Mouse (Mus musculus): ENCODE results near the gene Tmem129. TPM values are rescaled to one million over a fixed set of nuclear protein-coding genes. Genes with fewer than 3 reads are reported as not detected.

Gene Tmem129
- polyA plus RNA-seq, 1 experiment: not detected

DNA sequence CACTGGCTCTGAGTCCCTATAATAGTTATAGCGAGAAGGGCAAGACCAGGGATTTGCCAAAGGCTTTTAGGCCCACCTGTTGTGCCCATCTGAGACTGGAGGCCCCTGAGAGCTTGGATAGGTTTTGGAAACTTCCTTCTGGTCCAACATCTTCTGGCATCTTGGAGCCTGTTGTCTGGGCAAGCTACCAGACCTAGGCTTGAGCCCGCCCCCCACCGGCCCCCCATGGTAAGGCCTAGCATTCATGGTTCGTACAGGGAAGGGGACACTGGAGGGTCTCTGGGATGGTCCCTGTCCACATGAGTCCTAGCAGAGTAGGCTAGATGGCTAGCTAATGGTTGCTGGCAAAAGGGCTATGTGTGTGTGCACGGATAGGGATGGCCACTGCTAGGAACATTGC is 40.5 kb upstream of the Tmem129 start:
- no peak for TF ChIP-seq POLR2A (IDR thresholded peaks at IDR 0.05; ENCODE audit: insufficient read depth, low read depth, low read length)
- no peak for TF ChIP-seq CTCF (IDR thresholded peaks at IDR 0.05; ENCODE audit: insufficient read depth, low read depth, low read length)
- Histone ChIP-seq H3K4me1 (ENCODE audit: control insufficient read depth, insufficient read depth, low read length) (peaks cover 19% of the 10 kb centered on the region), H3K27ac (ENCODE audit: insufficient read depth, low read depth, low read length) (no peak overlapping the region), H3K4me3 (ENCODE audit: insufficient read depth, low read depth, low read length) (no peak overlapping the region)
- WGBS: 68% methylated on average over 5 of the region's 5 CpGs

DNA sequence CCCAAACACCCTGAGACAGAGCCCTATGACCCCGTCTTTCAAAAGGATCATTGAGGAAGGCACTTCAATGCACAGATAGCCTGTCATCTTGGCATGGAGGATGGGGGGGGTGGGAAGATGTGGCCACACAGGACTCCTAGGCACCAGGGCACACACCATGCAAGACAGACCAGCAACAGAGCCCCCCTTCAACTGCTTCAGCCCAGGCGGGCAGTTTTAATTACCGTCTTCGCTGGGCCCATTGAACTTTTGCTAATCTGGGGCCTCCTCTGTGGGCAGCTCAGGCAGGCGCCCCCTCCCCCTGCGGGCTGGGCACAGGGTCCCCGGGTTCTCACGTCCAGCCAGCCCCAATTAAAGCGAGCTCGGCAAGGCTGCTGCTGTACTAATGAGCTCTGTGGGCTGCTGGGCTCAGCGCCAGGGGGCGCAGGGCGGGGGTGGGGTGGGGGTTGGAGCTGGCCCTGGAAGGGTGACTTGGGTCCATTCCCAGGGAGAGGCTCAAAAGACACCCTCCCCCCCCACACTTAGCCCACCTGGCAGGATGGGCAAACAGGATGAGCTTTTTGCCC is 39.8 kb upstream of the Tmem129 start:
- Histone ChIP-seq H3K27ac (ENCODE audit: insufficient read depth, low read depth, low read length) (no peak overlapping the region), H3K4me3 (ENCODE audit: insufficient read depth, low read depth, low read length) (no peak overlapping the region), H3K4me1 (ENCODE audit: control insufficient read depth, insufficient read depth, low read length) (peaks cover 19% of the 10 kb centered on the region)
- 34% methylated on average over 13 of the region's 13 CpGs for WGBS
- TF ChIP-seq POLR2A (IDR thresholded peaks at IDR 0.05; ENCODE audit: insufficient read depth, low read depth, low read length) (no peak), CTCF (IDR thresholded peaks at IDR 0.05; ENCODE audit: insufficient read depth, low read depth, low read length) (no peak)

DNA sequence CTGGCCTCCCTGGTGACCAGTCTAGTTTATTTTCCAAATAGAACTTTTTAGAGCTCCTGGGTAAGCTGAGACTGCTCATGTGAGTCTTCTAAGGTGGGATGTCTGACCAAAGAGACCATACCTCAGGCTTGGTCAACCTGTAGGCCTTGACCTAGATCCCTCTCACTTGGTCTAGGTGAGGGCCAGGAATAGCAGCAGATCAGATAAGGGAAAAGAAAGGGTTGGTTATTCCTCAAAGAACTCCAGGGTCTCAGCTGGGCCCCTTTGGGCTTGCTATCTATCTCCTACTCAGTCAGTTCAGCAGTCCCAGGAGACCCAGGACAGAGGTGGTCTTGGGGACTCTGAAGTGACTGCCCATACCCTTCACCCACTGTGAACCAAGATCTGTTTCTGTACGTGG is 39.3 kb upstream of the Tmem129 start:
- H3K27ac ChIP-seq (ENCODE audit: insufficient read depth, low read depth, low read length): no peak overlapping the region
- no peak overlapping the region for H3K4me3 ChIP-seq (ENCODE audit: insufficient read depth, low read depth, low read length)
- H3K4me1 ChIP-seq (ENCODE audit: control insufficient read depth, insufficient read depth, low read length): peaks cover 21% of the 10 kb centered on the region
- no peak for TF ChIP-seq CTCF (IDR thresholded peaks at IDR 0.05; ENCODE audit: insufficient read depth, low read depth, low read length)
- 82% methylated on average over 1 of the region's 1 CpGs for WGBS

DNA sequence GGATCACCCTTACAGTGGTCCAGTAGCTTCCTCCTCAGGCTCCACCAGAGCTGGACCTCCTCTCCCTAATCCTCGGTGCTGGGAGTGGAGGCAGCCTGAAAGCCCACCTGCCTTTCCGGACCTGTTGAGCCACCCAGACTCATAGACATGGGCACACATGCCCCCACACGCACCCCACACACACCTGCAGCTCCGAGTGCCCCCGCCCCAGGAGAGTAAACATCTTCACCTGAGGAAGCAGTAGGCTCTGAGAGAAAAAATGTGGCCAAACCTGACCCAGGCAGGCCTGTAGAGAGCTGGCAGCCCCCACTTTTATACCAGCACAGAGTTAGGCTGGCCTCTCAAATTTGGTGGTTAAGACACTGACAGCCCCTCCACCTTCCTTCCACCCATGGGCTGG is 38.2 kb upstream of the Tmem129 start:
- H3K4me1 ChIP-seq (ENCODE audit: control insufficient read depth, insufficient read depth, low read length): peaks cover 23% of the 10 kb centered on the region
- no peak overlapping the region for H3K4me3 ChIP-seq (ENCODE audit: insufficient read depth, low read depth, low read length)
- WGBS: 85% methylated on average over 5 of the region's 5 CpGs
- no peak overlapping the region for H3K27ac ChIP-seq (ENCODE audit: insufficient read depth, low read depth, low read length)
- TF ChIP-seq POLR2A (IDR thresholded peaks at IDR 0.05; ENCODE audit: insufficient read depth, low read depth, low read length): no peak
- TF ChIP-seq CTCF (IDR thresholded peaks at IDR 0.05; ENCODE audit: insufficient read depth, low read depth, low read length): no peak

DNA sequence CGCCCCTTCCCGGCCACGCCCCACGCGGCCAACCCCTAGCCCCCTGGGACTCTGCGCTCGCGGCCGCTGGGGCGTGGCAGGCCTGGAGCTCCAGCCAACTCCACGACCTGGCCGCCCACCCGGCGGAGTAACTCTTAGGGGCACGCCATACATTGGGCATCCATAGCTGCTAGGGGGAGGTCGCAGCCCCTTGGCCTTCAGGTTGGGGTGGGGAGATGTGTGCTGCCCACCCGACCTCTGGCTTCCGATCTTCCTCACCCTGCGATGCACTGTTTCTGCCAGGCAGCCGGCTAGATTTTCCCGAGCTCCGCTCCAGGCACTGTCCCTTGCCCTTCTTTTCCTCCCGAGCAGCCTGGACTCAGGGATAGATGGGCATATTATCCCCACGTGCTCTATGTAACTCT is 37.5 kb upstream of the Tmem129 start:
- H3K4me3 ChIP-seq (ENCODE audit: insufficient read depth, low read depth, low read length): peak overlapping the region; percentile 50
- peaks cover 23% of the 10 kb centered on the region for H3K4me1 ChIP-seq (ENCODE audit: control insufficient read depth, insufficient read depth, low read length)
- TF ChIP-seq CTCF (IDR thresholded peaks at IDR 0.05; ENCODE audit: insufficient read depth, low read depth, low read length) (no peak), POLR2A (IDR thresholded peaks at IDR 0.05; ENCODE audit: insufficient read depth, low read depth, low read length) (no peak)
- 15% methylated on average over 24 of the region's 24 CpGs for WGBS
- H3K27ac ChIP-seq (ENCODE audit: insufficient read depth, low read depth, low read length): no peak overlapping the region

DNA sequence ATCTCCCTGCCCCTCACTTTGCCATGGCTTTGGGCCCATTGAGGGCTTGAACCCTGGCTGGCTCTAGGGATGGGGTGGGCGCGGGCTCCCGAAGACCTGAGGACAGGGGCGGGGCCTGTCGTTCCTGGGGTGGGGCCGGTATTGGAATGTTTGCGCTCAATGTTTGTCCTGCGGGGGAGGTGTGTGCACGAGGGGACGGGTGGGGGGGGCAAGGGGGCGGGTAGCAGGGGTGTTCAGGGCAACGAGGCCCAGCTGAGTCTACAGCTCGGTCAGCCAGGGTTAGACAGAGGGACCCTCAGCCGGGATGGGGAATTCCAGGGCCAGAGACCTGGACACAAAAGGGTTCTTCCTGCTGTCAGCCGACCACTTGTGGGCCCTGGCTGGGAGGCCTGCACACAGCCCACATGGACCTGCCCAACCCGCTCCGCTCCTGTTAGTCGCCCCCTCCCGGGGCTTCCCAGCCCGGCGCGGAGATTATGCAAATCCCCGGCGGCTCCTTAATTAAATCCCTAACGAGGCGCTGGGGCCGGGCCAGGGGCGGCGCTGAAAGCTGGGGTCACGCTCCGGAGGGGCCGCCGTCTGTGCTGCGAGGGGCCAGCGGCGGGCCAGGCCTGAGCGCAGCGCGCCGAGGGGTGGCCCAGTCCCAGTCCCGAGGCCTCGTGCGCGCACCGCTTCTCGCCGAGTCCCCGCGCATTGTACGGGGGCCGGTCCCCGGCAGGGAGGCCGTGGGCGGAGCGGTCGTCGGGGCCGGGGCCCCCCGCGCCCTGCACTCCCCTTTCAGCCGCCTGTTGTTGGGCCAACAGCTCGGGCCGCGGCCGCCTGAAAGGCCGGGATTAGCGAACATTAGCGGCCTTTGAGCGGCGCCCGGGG is 36.9 kb upstream of the Tmem129 start:
- H3K4me3 ChIP-seq (ENCODE audit: insufficient read depth, low read depth, low read length): peak overlapping the region; percentile 50
- TF ChIP-seq POLR2A (IDR thresholded peaks at IDR 0.05; ENCODE audit: insufficient read depth, low read depth, low read length): no peak
- TF ChIP-seq CTCF (IDR thresholded peaks at IDR 0.05; ENCODE audit: insufficient read depth, low read depth, low read length): no peak
- WGBS: 5% methylated on average over 70 of the region's 71 CpGs
- H3K4me1 ChIP-seq (ENCODE audit: control insufficient read depth, insufficient read depth, low read length): peaks cover 23% of the 10 kb centered on the region
- H3K27ac ChIP-seq (ENCODE audit: insufficient read depth, low read depth, low read length): no peak overlapping the region

DNA sequence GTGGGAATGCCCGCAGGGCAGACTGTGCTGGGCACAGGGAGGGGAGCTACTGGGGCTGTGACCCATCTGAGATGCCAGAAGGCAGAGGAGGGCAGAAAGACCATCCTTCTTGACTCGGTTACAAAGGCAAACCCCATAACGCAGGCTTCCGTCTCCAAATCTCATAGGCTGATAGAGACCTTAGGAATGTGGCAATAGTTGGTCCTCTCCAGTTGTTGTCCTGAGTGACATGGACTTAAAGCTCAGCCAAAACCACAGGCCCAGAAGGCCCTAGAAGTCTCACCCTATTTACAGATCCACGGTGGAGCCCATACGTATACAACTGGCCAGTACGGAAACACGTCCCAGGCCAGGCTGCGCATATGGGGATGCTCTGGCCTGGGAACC is 36.2 kb upstream of the Tmem129 start:
- 86% methylated on average over 9 of the region's 9 CpGs for WGBS
- H3K4me1 ChIP-seq (ENCODE audit: control insufficient read depth, insufficient read depth, low read length): peaks cover 28% of the 10 kb centered on the region

DNA sequence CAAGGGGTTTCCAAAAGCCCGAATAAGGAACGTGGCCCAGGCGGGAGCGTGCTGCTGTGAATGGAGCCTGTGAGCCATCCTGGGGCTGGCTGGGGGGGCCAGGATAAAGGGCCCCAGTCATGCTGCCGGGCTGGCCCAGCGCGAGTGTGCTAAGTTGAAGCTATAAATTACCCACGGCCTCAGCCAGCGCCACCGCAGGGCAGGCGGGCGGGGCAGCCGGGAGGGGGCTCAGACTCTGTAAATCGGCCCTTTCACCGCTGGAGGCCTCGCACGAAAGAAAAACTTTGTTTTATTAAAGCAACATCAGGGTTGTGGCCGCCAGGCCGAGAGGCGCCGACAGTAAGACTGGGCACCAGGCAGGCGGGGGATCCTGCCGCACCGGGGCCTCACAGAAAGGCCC is 34.2 kb upstream of the Tmem129 start:
- no peak overlapping the region for H3K27ac ChIP-seq (ENCODE audit: insufficient read depth, low read depth, low read length)
- TF ChIP-seq CTCF (IDR thresholded peaks at IDR 0.05; ENCODE audit: insufficient read depth, low read depth, low read length) (no peak), POLR2A (IDR thresholded peaks at IDR 0.05; ENCODE audit: insufficient read depth, low read depth, low read length) (no peak)
- H3K4me3 ChIP-seq (ENCODE audit: insufficient read depth, low read depth, low read length): no peak overlapping the region
- WGBS: 41% methylated on average over 24 of the region's 24 CpGs
- peaks cover 22% of the 10 kb centered on the region for H3K4me1 ChIP-seq (ENCODE audit: control insufficient read depth, insufficient read depth, low read length)

More for the DNA sequence above, 36.2 kb upstream of the Tmem129 start:
- Histone ChIP-seq H3K27ac (ENCODE audit: insufficient read depth, low read depth, low read length) (no peak overlapping the region), H3K4me3 (ENCODE audit: insufficient read depth, low read depth, low read length) (no peak overlapping the region)
- TF ChIP-seq CTCF (IDR thresholded peaks at IDR 0.05; ENCODE audit: insufficient read depth, low read depth, low read length) (no peak), POLR2A (IDR thresholded peaks at IDR 0.05; ENCODE audit: insufficient read depth, low read depth, low read length) (no peak)

DNA sequence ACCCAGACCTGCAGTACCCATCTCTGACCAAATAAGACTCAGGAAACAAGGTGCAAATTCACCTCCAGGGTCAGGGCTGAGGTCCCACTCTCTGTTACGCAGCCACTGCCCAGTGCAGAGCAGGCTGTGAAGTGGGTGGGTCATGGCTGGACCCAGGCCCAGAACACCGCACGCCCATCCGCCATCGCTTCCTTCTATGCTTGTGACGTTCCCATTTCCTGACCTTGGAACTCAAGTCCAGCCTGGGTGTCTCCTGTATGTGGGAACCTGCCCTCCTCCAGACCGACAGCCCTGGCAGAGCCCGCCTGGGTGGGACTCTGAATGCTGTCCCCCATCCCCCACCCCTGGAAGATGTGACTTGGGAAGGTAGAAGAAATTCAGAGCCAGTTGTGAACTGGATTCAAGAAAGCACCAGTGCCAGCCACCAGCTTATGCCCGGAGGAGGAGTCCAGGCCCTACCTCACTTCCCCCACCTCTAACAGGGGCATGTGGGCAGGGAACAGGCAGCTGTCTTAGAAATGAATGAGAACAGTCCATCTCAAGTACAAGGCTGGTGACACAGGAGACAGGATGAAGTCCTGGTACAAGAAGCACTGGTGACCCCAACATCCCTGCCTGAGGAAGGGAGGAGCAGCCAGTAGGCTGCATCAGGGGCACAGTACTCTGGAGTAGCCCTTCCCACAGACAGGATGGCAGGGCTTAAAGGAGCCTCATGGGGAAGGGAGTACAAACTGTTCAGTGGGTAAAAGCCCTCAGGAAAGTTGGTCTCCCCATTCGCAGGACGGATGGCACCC is 31.8 kb upstream of the Tmem129 start:
- Histone ChIP-seq H3K4me3 (ENCODE audit: insufficient read depth, low read depth, low read length) (no peak overlapping the region), H3K4me1 (ENCODE audit: control insufficient read depth, insufficient read depth, low read length) (peaks cover 19% of the 10 kb centered on the region), H3K27ac (ENCODE audit: insufficient read depth, low read depth, low read length) (no peak overlapping the region)
- TF ChIP-seq POLR2A (IDR thresholded peaks at IDR 0.05; ENCODE audit: insufficient read depth, low read depth, low read length) (no peak), CTCF (IDR thresholded peaks at IDR 0.05; ENCODE audit: insufficient read depth, low read depth, low read length) (no peak)
- WGBS: 70% methylated on average over 11 of the region's 11 CpGs

All from olfactory bulb, adult 2 months (tissue).